Mouse (Mus musculus) ES-E14 (cell line): ENCODE data around the gene Hmcn2. TPM values are rescaled to one million over a fixed set of nuclear protein-coding genes. Genes with fewer than 3 reads are reported as not detected.

Source experiments
- DNase-seq: peaks from one replicate; pipeline ENCODE4 v3.0.0-alpha.2; 2013; ENCODE audit warnings: low read depth, low spot score
- H3K27ac ChIP-seq: 2 replicates; pipeline ENCODE4 v1.5.1; 2012; ENCODE audit warnings: low read depth, mild to moderate bottlenecking, low read length, moderate library complexity, mixed read lengths; ENCODE audit not compliant: poor library complexity, insufficient read depth, severe bottlenecking
- H3K36me3 ChIP-seq: 2 replicates; pipeline ENCODE4 v1.6.1; 2012; ENCODE audit warnings: mild to moderate bottlenecking, low read length, moderate library complexity, mixed read lengths; ENCODE audit not compliant: control insufficient read depth, poor library complexity, insufficient read depth, severe bottlenecking
- H3K4me1 ChIP-seq, 2 experiments: fragments of 150-350 bp in 1 of 2; sonication (generic) in 1 of 2; 2 replicates each; pipeline ENCODE4 v1.6.1; 2012; ENCODE audit warnings: low read length in 2 of 2, mild to moderate bottlenecking in 1 of 2, mixed read lengths in 1 of 2; ENCODE audit not compliant: control insufficient read depth in 2 of 2, insufficient read depth in 2 of 2, poor library complexity in 1 of 2
- H3K4me3 ChIP-seq, 2 experiments: fragments of 150-350 bp in 1 of 2; sonication (generic) in 1 of 2; 2 replicates each; pipeline ENCODE4 v1.5.1; 2012; ENCODE audit warnings: low read length in 2 of 2, low read depth in 1 of 2, mild to moderate bottlenecking in 1 of 2, mixed read lengths in 1 of 2; ENCODE audit not compliant: insufficient read depth in 1 of 2, poor library complexity in 1 of 2, severe bottlenecking in 1 of 2
- H3K9ac ChIP-seq: 2 replicates; pipeline ENCODE4 v1.6.1; 2012; ENCODE audit warnings: low read depth, mild to moderate bottlenecking, low read length, mixed read lengths; ENCODE audit not compliant: poor library complexity, insufficient read depth, severe bottlenecking
- H3K9me3 ChIP-seq: fragments of 150-350 bp; sonication (generic); 2 replicates; pipeline ENCODE4 v1.6.1; 2012; ENCODE audit warnings: low read depth, mild to moderate bottlenecking, low read length; ENCODE audit not compliant: control insufficient read depth, insufficient read depth
- CHD2 ChIP-seq: IDR thresholded peaks from 2 replicates; pipeline ENCODE4 v1.6.1; 2014; ENCODE audit warnings: mild to moderate bottlenecking, low read depth, low read length, inconsistent platforms
- HCFC1 ChIP-seq: IDR thresholded peaks from 2 replicates; pipeline ENCODE4 v1.6.1; 2012; ENCODE audit warnings: low read length, inconsistent platforms, borderline replicate concordance; ENCODE audit not compliant: insufficient read depth
- MAFK ChIP-seq: IDR thresholded peaks from 2 replicates; pipeline ENCODE4 v1.6.1; 2014; ENCODE audit warnings: mild to moderate bottlenecking, low read depth, low read length, inconsistent platforms; ENCODE audit not compliant: insufficient read depth
- ZC3H11A ChIP-seq: IDR thresholded peaks from 2 replicates; pipeline ENCODE4 v1.6.1; 2012; ENCODE audit warnings: low read depth, mild to moderate bottlenecking, inconsistent platforms, low read length, borderline replicate concordance
- ZNF384 ChIP-seq: IDR thresholded peaks from 2 replicates; pipeline ENCODE4 v1.6.1; 2012; ENCODE audit warnings: low read depth, low read length, inconsistent platforms
- in situ Hi-C, 2 experiments: fragments of 600-800 bp; cut with MboI; formaldehyde crosslinking; loops; one replicate each; pipeline ENCODE4 v1.15.1; 2025; ENCODE audit warnings: low sequenced_read_pairs in 2 of 2, inconsistent platforms in 1 of 2; ENCODE audit not compliant: unreplicated experiment in 2 of 2
- total RNA-seq: library from RNA; depleted of rRNA; stranded (reverse); fragments of 300-350 nt; gene quantifications from 2 replicates; pipeline ENCODE4 v1.2.3, GENCODE M21; 2012

Gene Hmcn2
- total RNA-seq, 1 experiment: 4.9 TPM

- in situ Hi-C loops: no loop called here
- H3K4me1 ChIP-seq: no peaks in the 10 kb centered on the region
- no peak for DNase-seq
These were observed 57.2 kb downstream of the Hmcn2 start for GRCm38 (mm10) chr2:31371396-31371795.

GRCm38 (mm10) chr2:31372186-31372585 lies 58.0 kb downstream of the Hmcn2 start:
- H3K9ac ChIP-seq: no peak overlapping the region
- no peak for TF ChIP-seq ZNF384
- TF ChIP-seq CHD2: no peak
- no peak for TF ChIP-seq ZC3H11A
- TF ChIP-seq MAFK: no peak
- TF ChIP-seq HCFC1: no peak
- in situ Hi-C loops: no loop called here
- H3K27ac ChIP-seq: no peak overlapping the region
- no peak for DNase-seq
- no peaks in the 10 kb centered on the region for H3K9me3 ChIP-seq
- no peaks in the 10 kb centered on the region for H3K4me1 ChIP-seq
- H3K4me3 ChIP-seq: no peak overlapping the region
- no peaks in the 10 kb centered on the region for H3K36me3 ChIP-seq

More at GRCm38 (mm10) chr2:31371396-31371795, 57.2 kb downstream of the Hmcn2 start:
- H3K4me3 ChIP-seq: no peak overlapping the region
- H3K9me3 ChIP-seq: no peaks in the 10 kb centered on the region
- no peak overlapping the region for H3K27ac ChIP-seq
- TF ChIP-seq CHD2 (no peak), ZC3H11A (no peak), HCFC1 (no peak)
- no peaks in the 10 kb centered on the region for H3K36me3 ChIP-seq
- H3K9ac ChIP-seq: no peak overlapping the region

GRCm38 (mm10) chr2:31374415-31374814 lies 60.2 kb downstream of the Hmcn2 start:
- no peak for DNase-seq
- TF ChIP-seq ZNF384 (no peak), HCFC1 (no peak), ZC3H11A (no peak), CHD2 (no peak), MAFK (no peak)
- H3K4me3 ChIP-seq: no peak overlapping the region
- H3K9ac ChIP-seq: no peak overlapping the region
- no peaks in the 10 kb centered on the region for H3K4me1 ChIP-seq
- no peak overlapping the region for H3K27ac ChIP-seq
- in situ Hi-C loops: no loop called here
- no peaks in the 10 kb centered on the region for H3K36me3 ChIP-seq
- no peaks in the 10 kb centered on the region for H3K9me3 ChIP-seq

- H3K4me3 ChIP-seq: no peak overlapping the region
- H3K27ac ChIP-seq: no peak overlapping the region
- H3K4me1 ChIP-seq: no peaks in the 10 kb centered on the region
- no peaks in the 10 kb centered on the region for H3K36me3 ChIP-seq
- in situ Hi-C loops: no loop called here
- no peak overlapping the region for H3K9ac ChIP-seq
- TF ChIP-seq MAFK (no peak), CHD2 (no peak), ZC3H11A (no peak), ZNF384 (no peak), HCFC1 (no peak)
- no peaks in the 10 kb centered on the region for H3K9me3 ChIP-seq
- DNase-seq: no peak
These were observed 61.8 kb downstream of the Hmcn2 start for GRCm38 (mm10) chr2:31376057-31376456.

- no peak for DNase-seq
- H3K4me3 ChIP-seq: no peak overlapping the region
- TF ChIP-seq ZNF384 (no peak), HCFC1 (no peak), CHD2 (no peak), MAFK (no peak), ZC3H11A (no peak)
- H3K9ac ChIP-seq: no peak overlapping the region
- no peaks in the 10 kb centered on the region for H3K4me1 ChIP-seq
- no peaks in the 10 kb centered on the region for H3K36me3 ChIP-seq
- no peak overlapping the region for H3K27ac ChIP-seq
- in situ Hi-C loops: no loop called here
- H3K9me3 ChIP-seq: no peaks in the 10 kb centered on the region
These were observed 63.3 kb downstream of the Hmcn2 start for GRCm38 (mm10) chr2:31377481-31377880.
